ENCODE assay signal across 21 mouse cellular contexts in genomic region chr9:92211048-92211447, GRCm38 (mm10). TPM values are rescaled to one million over a fixed set of nuclear protein-coding genes. Genes with fewer than 3 reads are reported as not detected.
"Had no signal": no experiment of that assay in that cellular context is flagged by ENCODE, and none has a peak within 500 bp of the region (broad histone marks: within the 10 kb centered on the region; RNA-seq: fewer than 3 reads in every experiment).

No protein-coding gene starts in this region.

- H3K4me2 ChIP-seq: limb, embryonic 12.5 days; liver, embryonic 15.5 days; lung, embryonic 15.5 days; midbrain, embryonic 12.5 days; neural tube, embryonic 13.5 days; stomach, embryonic 15.5 days had no signal

- H3K4me3 ChIP-seq: limb, embryonic 12.5 days; liver, embryonic 15.5 days; lung, embryonic 15.5 days; megakaryocyte, embryonic 14.5 days; midbrain, embryonic 12.5 days; neural tube, embryonic 13.5 days; stomach, embryonic 15.5 days had no signal

- H3K27me3 ChIP-seq: limb, embryonic 12.5 days; liver, embryonic 15.5 days; lung, embryonic 15.5 days; megakaryocyte, embryonic 14.5 days; midbrain, embryonic 12.5 days; neural tube, embryonic 13.5 days; stomach, embryonic 15.5 days had no signal

- H3K4me1 ChIP-seq: limb, embryonic 12.5 days; liver, embryonic 15.5 days; midbrain, embryonic 12.5 days; neural tube, embryonic 13.5 days had no signal

- DNase-seq: kidney, adult 2 months; kidney, postnatal 36 days; layer of hippocampus, adult 9-11 months; liver; right cerebral cortex, postnatal 14 days; thymus, adult 2 months; thymus, postnatal 25 days had no signal

- ATAC-seq: intestine, embryonic 16.5 days had no signal

- H3K36me3 ChIP-seq: limb, embryonic 12.5 days; liver, embryonic 15.5 days; lung, embryonic 15.5 days; midbrain, embryonic 12.5 days; neural tube, embryonic 13.5 days; stomach, embryonic 15.5 days had no signal

- H3K27ac ChIP-seq: kidney, postnatal 0 days; limb, embryonic 12.5 days; liver, embryonic 15.5 days; lung, embryonic 15.5 days; midbrain, embryonic 12.5 days; neural tube, embryonic 13.5 days; stomach, embryonic 15.5 days had no signal

- H3K9me3 ChIP-seq: limb, embryonic 12.5 days; liver, embryonic 15.5 days; lung, embryonic 15.5 days; megakaryocyte, embryonic 14.5 days; midbrain, embryonic 12.5 days; neural tube, embryonic 13.5 days; stomach, embryonic 15.5 days had no signal

- H3K9ac ChIP-seq: limb, embryonic 12.5 days; liver, embryonic 15.5 days; lung, embryonic 15.5 days; midbrain, embryonic 12.5 days; neural tube, embryonic 13.5 days; stomach, embryonic 15.5 days had no signal

RNA-seq across cellular contexts. Expression of gene Plscr5, which starts 18.3 kb away (rescaled TPM):
- total RNA-seq: layer of hippocampus, adult 18-20 months; left cerebral cortex, postnatal 36 days had no signal
- polyA plus RNA-seq: intestine, embryonic 16.5 days; kidney, adult 2 months; kidney, postnatal 0 days; limb, embryonic 12.5 days; liver, embryonic 15.5 days; lung, embryonic 15.5 days; midbrain, embryonic 12.5 days; spleen, adult 2 months; stomach, embryonic 15.5 days; testis, adult 2 months; urinary bladder, adult 2 months had no signal
